Mouse (Mus musculus) hindbrain, embryonic 15.5 days (tissue): ENCODE measurements around the gene Map2k4. TPM values are rescaled to one million over a fixed set of nuclear protein-coding genes. Genes with fewer than 3 reads are reported as not detected.

Experiments used
- ATAC-seq: fragments of 200-750 bp; cut with Nextera tagmentation; 2 replicates; pipeline ENCODE4 v1.8.0; 2017; ENCODE audit warnings: low read depth, moderate number of reproducible peaks, moderate TSS enrichment; ENCODE audit not compliant: low FRiP score
- H3K27ac ChIP-seq: fragments of 300-500 bp; sonication (generic); replicated peaks from 2 replicates; pipeline ENCODE4 v1.5.1; 2015; ENCODE audit warnings: mild to moderate bottlenecking, inconsistent platforms
- H3K27me3 ChIP-seq: fragments of 300-500 bp; sonication (generic); 2 replicates; pipeline ENCODE4 v1.6.1; 2015; ENCODE audit warnings: control low read depth, inconsistent platforms
- H3K36me3 ChIP-seq: fragments of 300-500 bp; sonication (generic); 2 replicates; pipeline ENCODE4 v1.6.1; 2015; ENCODE audit warnings: control low read depth, inconsistent platforms
- H3K4me1 ChIP-seq: fragments of 300-500 bp; sonication (generic); replicated peaks from 2 replicates; pipeline ENCODE4 v1.6.1; 2015; ENCODE audit warnings: control low read depth, inconsistent platforms
- H3K4me2 ChIP-seq: fragments of 300-500 bp; sonication (generic); 2 replicates; pipeline ENCODE4 v1.6.1; 2015; ENCODE audit warnings: moderate library complexity, mild to moderate bottlenecking, inconsistent platforms
- H3K4me3 ChIP-seq: fragments of 300-500 bp; sonication (generic); 2 replicates; pipeline ENCODE4 v1.5.1; 2015; ENCODE audit warnings: mild to moderate bottlenecking, inconsistent platforms
- H3K9ac ChIP-seq: fragments of 300-500 bp; sonication (generic); 2 replicates; pipeline ENCODE4 v1.6.1; 2015; ENCODE audit warnings: inconsistent platforms
- H3K9me3 ChIP-seq: fragments of 300-500 bp; sonication (generic); 2 replicates; pipeline ENCODE4 v1.6.1; 2016; ENCODE audit warnings: control low read depth, inconsistent platforms
- WGBS: fragments of 180-500 bp; shearing (Covaris S2); methylation state at CpG from one replicate; pipeline ENCODE4 v1.1.7; 2015; 5-methylcytosine and 5-hydroxymethylcytosine counted together
- polyA plus RNA-seq: library from polyadenylated mRNA; unstranded; fragments of >200 nt; fragmentation: Nextera tagmentation; extraction: Ambion mirVana; gene quantifications from 2 replicates; pipeline ENCODE4 v1.2.1, GENCODE M21; 2015

Map2k4 gene
- polyA plus RNA-seq, 1 experiment from 2014 or later = 101 TPM

DNA sequence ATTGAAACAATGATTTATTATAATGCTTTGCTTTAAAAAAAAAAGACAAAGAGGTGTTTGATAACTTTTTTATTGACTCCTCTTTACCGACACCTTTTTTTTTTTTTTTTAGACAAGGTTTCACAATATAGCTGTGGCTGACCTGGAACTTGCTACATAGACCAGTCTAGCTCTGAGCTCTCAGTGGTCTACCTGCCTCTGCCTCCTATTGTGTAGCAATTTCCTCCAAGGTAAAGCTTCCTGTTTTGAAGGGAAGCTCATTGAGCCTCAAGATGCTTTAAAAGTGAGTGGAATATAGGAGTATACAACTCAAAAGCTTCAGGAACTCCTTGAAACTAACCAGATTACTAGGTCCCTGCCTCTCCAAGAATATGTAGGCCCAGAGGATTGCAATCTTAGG lies 7.8 kb upstream of the Map2k4 start:
- no peak overlapping the region for H3K4me2 ChIP-seq
- no peaks in the 10 kb centered on the region for H3K4me1 ChIP-seq
- WGBS = 92% methylated on average over 1 of the region's 1 CpGs
- no peak overlapping the region for H3K9ac ChIP-seq
- no peaks in the 10 kb centered on the region for H3K27me3 ChIP-seq
- H3K9me3 ChIP-seq = no peaks in the 10 kb centered on the region
- no peak overlapping the region for H3K4me3 ChIP-seq
- H3K27ac ChIP-seq = no peak overlapping the region
- no peaks in the 10 kb centered on the region for H3K36me3 ChIP-seq
- no peak for ATAC-seq

DNA sequence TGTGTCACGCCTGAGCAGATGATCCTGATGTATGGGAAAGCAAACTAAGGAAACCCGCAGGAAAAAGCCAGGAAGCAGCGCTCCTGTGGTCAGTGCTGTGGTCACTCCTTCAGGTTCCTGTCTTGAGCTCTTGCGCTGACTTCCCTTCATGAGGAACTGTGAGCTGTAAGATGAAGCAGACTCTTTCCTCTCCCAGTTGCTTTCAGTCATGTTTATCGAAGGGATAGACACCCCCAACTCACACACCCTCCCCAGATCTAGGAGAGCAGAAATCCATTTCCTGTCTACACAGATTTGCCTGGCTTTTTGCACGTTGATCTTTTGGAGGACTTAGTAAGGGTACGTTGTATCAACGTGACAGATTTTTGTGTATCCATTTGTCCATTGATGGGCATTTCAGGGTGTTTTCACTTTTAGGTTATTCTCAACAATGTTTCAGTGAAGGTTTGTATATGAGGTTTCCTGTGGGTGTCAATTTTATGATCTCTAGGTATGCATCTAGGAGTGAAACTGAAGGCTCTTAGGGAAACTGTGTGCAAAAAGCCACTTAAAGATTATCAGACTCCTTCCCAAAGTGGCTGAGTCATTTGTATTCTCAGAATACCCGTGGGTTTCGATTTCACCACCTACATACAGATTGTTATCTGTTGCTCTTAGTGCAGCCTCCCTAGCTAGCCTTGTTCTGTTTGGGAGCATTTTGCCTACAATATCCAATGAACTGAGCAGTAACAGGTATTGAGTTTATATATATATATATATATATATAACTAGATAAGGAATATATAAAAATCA lies 6.5 kb upstream of the Map2k4 start:
- Histone ChIP-seq H3K4me3 (no peak overlapping the region), H3K9ac (no peak overlapping the region), H3K36me3 (no peaks in the 10 kb centered on the region), H3K27me3 (no peaks in the 10 kb centered on the region), H3K9me3 (no peaks in the 10 kb centered on the region), H3K4me2 (no peak overlapping the region), H3K4me1 (no peaks in the 10 kb centered on the region), H3K27ac (no peak overlapping the region)
- ATAC-seq = no peak
- 83% methylated on average over 10 of the region's 10 CpGs for WGBS

DNA sequence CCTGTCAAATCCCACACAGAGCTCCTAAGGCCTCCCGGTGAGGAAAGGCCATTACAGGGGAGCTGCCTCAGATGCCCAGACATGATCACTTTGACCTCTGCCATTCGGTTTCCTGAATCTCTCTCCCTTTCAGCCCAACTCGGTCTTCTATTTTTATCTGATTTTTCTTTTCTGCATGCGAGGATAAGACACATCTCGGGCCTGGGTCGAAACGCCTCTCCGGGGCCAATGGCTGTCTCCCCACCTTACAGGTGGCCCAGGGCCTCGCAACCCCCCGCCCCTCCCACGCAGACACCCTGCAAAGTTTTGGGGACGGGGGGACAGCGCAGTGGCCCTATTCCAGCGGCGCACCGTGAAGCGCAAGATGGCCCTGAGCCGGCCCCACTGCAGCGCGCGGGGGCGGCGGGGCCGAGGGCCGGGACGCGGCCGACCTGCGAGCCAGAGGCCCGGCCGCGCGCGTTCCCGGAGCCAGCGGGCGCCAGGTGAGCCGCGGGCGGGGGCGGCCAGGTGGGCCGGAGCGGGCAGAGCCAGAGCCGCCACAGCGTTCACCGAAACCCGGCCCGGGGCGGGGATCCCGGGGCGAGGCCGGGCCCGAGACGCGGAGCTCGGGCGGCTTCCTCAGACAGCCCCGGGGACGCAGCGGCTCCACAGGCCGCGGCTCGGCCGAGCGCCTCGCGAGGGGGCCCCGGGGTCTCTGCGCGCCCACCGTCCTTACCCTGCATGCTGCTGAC lies 511 bp downstream of the Map2k4 start:
- no peaks in the 10 kb centered on the region for H3K36me3 ChIP-seq
- WGBS = under 1% methylated on average over 64 of the region's 71 CpGs

DNA sequence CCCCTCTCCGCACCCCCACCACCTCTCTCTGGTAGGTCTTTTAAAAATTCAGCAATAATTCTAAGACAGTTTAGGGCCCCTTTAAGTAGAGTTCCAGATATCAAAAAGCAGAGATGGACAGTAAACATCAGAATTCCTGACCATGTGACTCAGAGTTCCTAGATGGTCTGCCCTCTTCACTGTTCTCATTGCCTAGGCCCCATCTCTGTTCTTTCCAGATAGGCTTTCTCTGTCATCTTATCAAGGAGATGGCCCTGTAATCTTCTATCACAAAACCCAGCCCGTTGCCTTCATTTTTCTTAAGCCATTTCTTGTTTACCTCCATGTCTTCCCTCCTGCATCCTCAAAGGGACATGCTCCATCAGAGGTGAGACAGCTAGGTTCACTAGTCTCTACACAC lies 1.9 kb downstream of the Map2k4 start:
- ATAC-seq = no peak
- Histone ChIP-seq H3K4me2 (peak overlapping the region; percentile 60), H3K4me1 (peaks cover 28% of the 10 kb centered on the region), H3K9me3 (no peaks in the 10 kb centered on the region), H3K27ac (no peak overlapping the region), H3K4me3 (peak overlapping the region; percentile 3; the same call in 1 of the 2 replicates), H3K9ac (no peak overlapping the region), H3K36me3 (no peaks in the 10 kb centered on the region), H3K27me3 (no peaks in the 10 kb centered on the region)
- WGBS = 89% methylated on average over 2 of the region's 2 CpGs

More for the DNA sequence above, 511 bp downstream of the Map2k4 start:
- Histone ChIP-seq H3K4me2 (peak overlapping the region; percentile 60), H3K4me3 (peak overlapping the region; percentile 89), H3K27me3 (no peaks in the 10 kb centered on the region), H3K9ac (peak overlapping the region; percentile 96), H3K4me1 (peaks cover 28% of the 10 kb centered on the region), H3K9me3 (no peaks in the 10 kb centered on the region), H3K27ac (peak overlapping the region; percentile 92)
- ATAC-seq = peak; percentile 89

DNA sequence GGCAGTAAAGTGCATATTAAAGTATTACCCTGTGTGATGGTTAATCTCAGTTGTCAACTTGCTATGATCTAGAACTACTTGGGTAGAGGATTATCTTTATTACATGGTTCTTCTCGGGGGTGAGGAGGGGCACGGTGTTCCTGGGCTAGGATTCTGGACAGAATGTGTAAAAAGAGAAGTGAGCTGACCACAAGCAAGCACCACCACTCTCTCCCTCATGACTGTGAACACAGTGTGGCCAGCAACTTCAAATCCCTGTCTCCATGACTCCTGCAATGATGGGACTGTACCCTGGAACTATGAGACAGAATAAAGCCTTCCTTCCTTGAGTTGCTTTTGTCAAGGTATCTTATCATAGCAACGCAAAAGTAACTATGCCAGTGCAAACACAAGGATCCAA lies 6.5 kb downstream of the Map2k4 start:
- Histone ChIP-seq H3K36me3 (peaks cover 9% of the 10 kb centered on the region), H3K4me1 (peaks cover 19% of the 10 kb centered on the region), H3K9me3 (no peaks in the 10 kb centered on the region), H3K4me2 (no peak overlapping the region), H3K9ac (no peak overlapping the region), H3K4me3 (no peak overlapping the region), H3K27me3 (no peaks in the 10 kb centered on the region), H3K27ac (no peak overlapping the region)
- WGBS = 92% methylated on average over 3 of the region's 3 CpGs
- no peak for ATAC-seq

DNA sequence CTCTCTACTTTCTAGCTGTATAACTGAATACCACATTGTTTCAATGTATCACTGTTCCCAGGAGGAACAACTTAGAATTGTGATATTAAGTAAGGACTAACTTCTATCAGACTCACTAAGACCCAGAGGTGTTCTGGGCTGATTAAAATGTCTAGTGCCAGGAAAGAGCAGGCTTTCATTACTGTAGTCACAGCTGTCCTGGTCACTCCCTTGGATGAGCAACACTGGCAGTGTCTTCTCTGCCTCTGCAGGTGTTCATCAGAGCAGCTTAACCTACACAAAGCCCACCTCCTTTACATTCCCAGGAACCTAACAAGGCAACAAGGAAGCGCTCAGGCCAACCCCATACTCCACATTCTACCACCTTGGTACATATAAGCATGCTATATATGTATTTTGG lies 8.5 kb downstream of the Map2k4 start:
- Histone ChIP-seq H3K4me3 (no peak overlapping the region), H3K9me3 (no peaks in the 10 kb centered on the region), H3K27me3 (no peaks in the 10 kb centered on the region), H3K9ac (no peak overlapping the region), H3K27ac (no peak overlapping the region), H3K36me3 (peaks cover 9% of the 10 kb centered on the region), H3K4me2 (no peak overlapping the region), H3K4me1 (0 out of 2 replicates have a peak, but pooled peaks cover 3% of the 10 kb centered on the region)
- 100% methylated on average over 1 of the region's 1 CpGs for WGBS
- ATAC-seq = no peak

DNA sequence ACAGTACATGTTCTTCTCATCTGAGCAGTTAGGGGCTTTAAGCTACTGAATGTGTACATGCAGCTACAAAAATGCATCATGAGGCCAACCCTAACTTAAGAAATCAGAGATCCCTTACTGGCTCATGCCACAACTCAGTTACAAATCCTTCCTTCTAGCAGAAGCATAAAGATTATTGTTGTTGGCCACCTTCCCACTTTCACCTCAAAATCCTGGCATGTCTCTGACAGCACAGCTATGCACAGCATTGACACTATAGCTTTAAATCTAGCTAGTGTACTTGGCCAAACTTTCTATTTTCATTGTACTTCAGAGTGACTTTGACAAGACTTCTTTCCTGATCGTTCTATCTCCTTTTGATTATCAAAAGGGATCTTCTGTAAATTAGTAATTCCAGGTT lies 9.0 kb downstream of the Map2k4 start:
- Histone ChIP-seq H3K27ac (no peak overlapping the region), H3K4me3 (no peak overlapping the region), H3K9me3 (no peaks in the 10 kb centered on the region), H3K36me3 (peaks cover 9% of the 10 kb centered on the region), H3K4me1 (no peaks in the 10 kb centered on the region), H3K9ac (no peak overlapping the region), H3K4me2 (no peak overlapping the region), H3K27me3 (no peaks in the 10 kb centered on the region)
- no peak for ATAC-seq
- WGBS = 89% methylated on average over 1 of the region's 1 CpGs

DNA sequence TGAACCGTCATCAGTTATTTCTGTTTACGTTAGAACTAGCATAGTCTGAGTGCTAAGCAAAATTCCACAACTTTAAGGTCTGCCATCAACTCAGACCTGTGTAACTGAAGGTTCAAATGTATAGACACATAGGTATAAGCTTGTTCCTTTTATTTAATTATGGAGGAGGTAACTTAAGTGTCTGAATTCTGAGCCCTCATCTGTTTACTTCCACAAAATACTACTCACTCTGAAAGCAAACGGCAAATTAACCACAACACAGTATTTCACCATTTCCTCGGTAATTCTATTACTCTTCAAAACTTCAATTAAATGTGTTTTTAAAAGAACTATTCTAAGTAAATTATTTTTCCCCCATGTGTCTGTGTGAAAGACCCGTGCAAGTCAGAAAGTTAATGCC lies 10.3 kb downstream of the Map2k4 start:
- H3K4me3 ChIP-seq = no peak overlapping the region
- H3K36me3 ChIP-seq = peaks cover 9% of the 10 kb centered on the region
- no peaks in the 10 kb centered on the region; the same call in 1 of the 2 replicates for H3K4me1 ChIP-seq
- H3K4me2 ChIP-seq = no peak overlapping the region
- H3K9ac ChIP-seq = no peak overlapping the region
- H3K27me3 ChIP-seq = no peaks in the 10 kb centered on the region
- 87% methylated on average over 5 of the region's 5 CpGs for WGBS
- no peak for ATAC-seq
- H3K27ac ChIP-seq = no peak overlapping the region
- H3K9me3 ChIP-seq = no peaks in the 10 kb centered on the region

DNA sequence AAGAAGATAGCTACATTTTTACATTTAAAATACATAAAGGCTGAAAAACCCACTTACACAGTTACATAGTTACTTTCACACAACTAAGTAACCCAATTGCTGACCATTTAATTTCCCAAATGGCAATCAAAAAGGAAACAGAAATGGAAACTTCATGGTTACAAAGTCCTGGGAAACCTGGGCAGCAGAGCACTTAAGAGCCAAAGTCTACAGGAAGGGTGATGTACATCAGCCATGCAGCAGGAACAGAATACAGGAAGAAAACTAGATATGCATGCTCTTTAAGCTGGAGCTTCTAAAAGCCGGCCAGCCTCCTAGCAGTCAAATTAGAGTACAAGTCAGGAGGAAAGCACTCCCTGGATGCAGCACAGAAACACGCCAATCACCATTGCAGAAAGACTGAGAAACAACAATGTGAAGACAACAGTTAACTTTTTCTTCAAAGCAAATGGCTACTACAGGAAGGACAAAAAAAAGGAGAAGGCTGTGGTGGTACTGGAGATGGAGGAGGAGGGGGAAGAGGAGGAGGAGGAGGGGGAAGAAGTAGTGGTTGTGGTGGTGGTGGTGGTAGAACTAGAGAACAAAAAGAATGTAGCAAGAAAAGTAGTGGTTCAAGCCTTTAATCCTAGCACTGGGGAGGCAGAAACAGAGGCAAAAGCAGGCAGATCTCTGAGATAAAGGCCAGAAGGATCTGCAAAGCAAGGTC lies 11.0 kb downstream of the Map2k4 start:
- H3K4me2 ChIP-seq = no peak overlapping the region
- H3K9me3 ChIP-seq = no peaks in the 10 kb centered on the region
- no peak overlapping the region for H3K4me3 ChIP-seq
- H3K4me1 ChIP-seq = no peaks in the 10 kb centered on the region; the same call in 1 of the 2 replicates
- ATAC-seq = no peak
- no peak overlapping the region for H3K9ac ChIP-seq
- no peaks in the 10 kb centered on the region for H3K27me3 ChIP-seq
- no peak overlapping the region for H3K27ac ChIP-seq
- H3K36me3 ChIP-seq = peaks cover 9% of the 10 kb centered on the region
- 60% methylated on average over 2 of the region's 2 CpGs for WGBS

DNA sequence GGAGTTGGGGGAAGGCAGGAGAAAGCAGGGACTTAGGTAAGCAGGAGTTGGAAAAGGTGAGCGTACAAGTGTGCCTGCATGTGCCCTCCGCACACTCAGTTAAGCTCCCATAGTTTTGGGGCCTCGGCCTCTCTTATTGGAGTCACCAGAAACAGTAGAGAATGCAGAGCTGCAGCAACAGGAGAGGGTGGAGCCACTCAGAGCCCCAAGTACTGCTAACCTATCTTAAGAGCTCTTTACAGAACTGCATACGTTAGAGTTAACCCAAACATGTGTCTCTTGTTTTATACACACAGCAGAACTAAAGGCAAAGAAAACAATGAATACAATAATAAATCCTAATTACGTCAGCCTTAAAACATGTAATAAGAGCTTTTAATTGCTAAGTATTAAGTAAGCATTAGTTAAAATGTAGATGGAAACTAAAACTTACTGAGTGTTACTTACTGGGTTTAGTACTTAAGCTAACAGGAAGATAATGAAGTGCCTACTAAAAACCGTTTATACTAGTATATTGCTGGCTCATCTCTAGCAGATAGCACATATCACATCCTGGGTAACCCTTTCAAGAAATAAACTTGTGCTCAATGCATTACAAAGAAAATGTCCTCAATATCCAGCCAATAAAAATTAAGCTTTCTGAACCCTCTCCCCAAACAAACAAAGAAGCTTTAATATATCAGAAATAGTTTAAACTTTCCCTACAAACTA lies 14.0 kb downstream of the Map2k4 start:
- Histone ChIP-seq H3K27ac (no peak overlapping the region), H3K4me2 (no peak overlapping the region), H3K9ac (no peak overlapping the region), H3K36me3 (no peaks in the 10 kb centered on the region), H3K4me3 (no peak overlapping the region), H3K9me3 (no peaks in the 10 kb centered on the region), H3K4me1 (no peaks in the 10 kb centered on the region; the same call in 1 of the 2 replicates), H3K27me3 (no peaks in the 10 kb centered on the region)
- no peak for ATAC-seq
- 84% methylated on average over 6 of the region's 6 CpGs for WGBS

DNA sequence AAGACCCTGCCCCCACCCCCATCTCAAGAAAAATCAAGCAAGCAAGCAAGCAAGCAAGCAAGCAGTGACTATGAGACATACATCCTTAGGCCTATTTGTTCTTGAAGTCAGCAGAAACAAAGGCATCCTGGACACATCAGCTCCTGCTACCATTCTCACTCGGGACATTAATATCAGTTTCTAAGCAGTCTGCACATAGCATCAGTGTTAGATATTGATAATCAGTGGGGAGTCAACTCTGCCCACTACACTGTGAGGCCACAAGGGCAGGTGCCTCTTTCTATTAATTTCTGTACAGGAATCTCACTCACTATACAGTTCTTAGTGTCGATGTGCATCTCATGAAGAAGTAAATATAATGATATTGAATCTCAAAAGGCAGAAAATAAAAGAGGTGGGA lies 14.6 kb downstream of the Map2k4 start:
- Histone ChIP-seq H3K9ac (no peak overlapping the region), H3K27ac (no peak overlapping the region), H3K9me3 (no peaks in the 10 kb centered on the region), H3K4me1 (no peaks in the 10 kb centered on the region; the same call in 1 of the 2 replicates), H3K4me2 (no peak overlapping the region), H3K4me3 (no peak overlapping the region), H3K36me3 (no peaks in the 10 kb centered on the region), H3K27me3 (no peaks in the 10 kb centered on the region)
- no peak for ATAC-seq
- WGBS = 86% methylated on average over 2 of the region's 2 CpGs
